Mouse (Mus musculus) neural tube, embryonic 13.5 days (tissue): ENCODE results near the gene Lmo3. TPM values are rescaled to one million over a fixed set of nuclear protein-coding genes. Genes with fewer than 3 reads are reported as not detected.
A peak's percentile ranks its signal among the peaks of the same experiment; 100 is the strongest.

Experiments
- ATAC-seq: fragments of 200-750 bp; cut with Nextera tagmentation; 2 replicates; pipeline ENCODE4 v1.8.0; 2017; ENCODE audit warnings: low read depth, mild to moderate bottlenecking, moderate TSS enrichment, moderate library complexity
- H3K27ac ChIP-seq: fragments of 300-500 bp; sonication (generic); replicated peaks from 2 replicates; pipeline ENCODE4 v1.5.1; 2015; ENCODE audit warnings: moderate library complexity, mild to moderate bottlenecking, inconsistent platforms
- H3K27me3 ChIP-seq: fragments of 300-500 bp; sonication (generic); 2 replicates; pipeline ENCODE4 v1.6.1; 2015; ENCODE audit warnings: mild to moderate bottlenecking, inconsistent platforms
- H3K36me3 ChIP-seq: fragments of 300-500 bp; sonication (generic); 2 replicates; pipeline ENCODE4 v1.6.1; 2015; ENCODE audit warnings: mild to moderate bottlenecking, inconsistent platforms
- H3K4me1 ChIP-seq: fragments of 300-500 bp; sonication (generic); replicated peaks from 2 replicates; pipeline ENCODE4 v1.6.1; 2015; ENCODE audit warnings: inconsistent platforms
- H3K4me2 ChIP-seq: fragments of 300-500 bp; sonication (generic); 2 replicates; pipeline ENCODE4 v1.6.1; 2015; ENCODE audit warnings: inconsistent platforms, mild to moderate bottlenecking, moderate library complexity
- H3K4me3 ChIP-seq: fragments of 300-500 bp; sonication (generic); 2 replicates; pipeline ENCODE4 v1.5.1; 2015; ENCODE audit warnings: mild to moderate bottlenecking, inconsistent platforms
- H3K9ac ChIP-seq: fragments of 300-500 bp; sonication (generic); 2 replicates; pipeline ENCODE4 v1.6.1; 2015; ENCODE audit warnings: moderate library complexity, mild to moderate bottlenecking, inconsistent platforms
- H3K9me3 ChIP-seq: fragments of 300-500 bp; sonication (generic); 2 replicates; pipeline ENCODE4 v1.6.1; 2016; ENCODE audit warnings: inconsistent platforms
- WGBS: fragments of 180-500 bp; shearing (Covaris S2); methylation state at CpG from one replicate; pipeline ENCODE4 v1.1.7; 2015; 5-methylcytosine and 5-hydroxymethylcytosine counted together
- polyA plus RNA-seq: library from polyadenylated mRNA; unstranded; fragments of >200 nt; fragmentation: Nextera tagmentation; extraction: Ambion mirVana; gene quantifications from 2 replicates; pipeline ENCODE4 v1.2.1, GENCODE M21; 2015

Lmo3 gene
- polyA plus RNA-seq, 1 experiment from 2014 or later, result 44.9 TPM

- Histone ChIP-seq H3K27ac (no peak overlapping the region), H3K4me2 (no peak overlapping the region), H3K27me3 (no peaks in the 10 kb centered on the region), H3K4me1 (no peaks in the 10 kb centered on the region), H3K36me3 (no peaks in the 10 kb centered on the region), H3K4me3 (no peak overlapping the region), H3K9ac (no peak overlapping the region), H3K9me3 (peaks cover 9% of the 10 kb centered on the region; the same call in 1 of the 2 replicates)
- WGBS, result 87% methylated on average over 4 of the region's 4 CpGs
- no peak for ATAC-seq
Measured at GRCm38 (mm10) chr6:138346558-138346957, 235.2 kb downstream of the Lmo3 start.

DNA sequence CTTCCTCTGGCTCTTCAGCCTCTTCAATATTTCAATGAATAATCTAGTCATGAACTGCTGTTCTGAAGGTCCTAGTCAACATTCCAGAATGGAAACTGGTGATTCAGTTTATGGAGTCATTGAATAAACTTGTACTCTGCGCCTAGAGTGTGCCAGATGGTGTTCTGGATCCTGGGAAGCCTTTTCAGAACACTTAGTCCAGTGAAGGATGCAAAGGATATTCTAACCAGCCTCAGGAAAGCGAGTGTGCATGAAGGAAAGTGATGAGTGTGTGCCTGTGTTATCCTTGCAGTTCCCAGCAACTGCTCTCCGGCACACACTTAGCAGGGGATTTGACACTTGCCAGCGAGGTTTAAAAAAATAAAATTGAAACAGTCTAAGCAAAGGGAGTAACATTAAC, 245.9 kb downstream of the Lmo3 start:
- peaks cover 9% of the 10 kb centered on the region; the same call in 1 of the 2 replicates for H3K9me3 ChIP-seq
- no peak overlapping the region for H3K27ac ChIP-seq
- no peak overlapping the region for H3K9ac ChIP-seq
- ATAC-seq, result no peak
- no peak overlapping the region for H3K4me2 ChIP-seq
- WGBS, result 89% methylated on average over 4 of the region's 4 CpGs
- no peaks in the 10 kb centered on the region for H3K27me3 ChIP-seq
- H3K4me1 ChIP-seq, result no peaks in the 10 kb centered on the region; the same call in 1 of the 2 replicates
- H3K36me3 ChIP-seq, result no peaks in the 10 kb centered on the region
- no peak overlapping the region for H3K4me3 ChIP-seq

- Histone ChIP-seq H3K9ac (no peak overlapping the region), H3K27me3 (no peaks in the 10 kb centered on the region), H3K9me3 (0 out of 2 replicates have a peak, but pooled peaks cover 3% of the 10 kb centered on the region), H3K36me3 (no peaks in the 10 kb centered on the region), H3K4me1 (no peaks in the 10 kb centered on the region; the same call in 1 of the 2 replicates), H3K4me3 (no peak overlapping the region), H3K27ac (no peak overlapping the region), H3K4me2 (no peak overlapping the region)
- 57% methylated on average over 7 of the region's 7 CpGs for WGBS
- peak; percentile 53; the same call in 1 of the 2 replicates for ATAC-seq
Measured at GRCm38 (mm10) chr6:138333991-138334390, 247.8 kb downstream of the Lmo3 start.

DNA sequence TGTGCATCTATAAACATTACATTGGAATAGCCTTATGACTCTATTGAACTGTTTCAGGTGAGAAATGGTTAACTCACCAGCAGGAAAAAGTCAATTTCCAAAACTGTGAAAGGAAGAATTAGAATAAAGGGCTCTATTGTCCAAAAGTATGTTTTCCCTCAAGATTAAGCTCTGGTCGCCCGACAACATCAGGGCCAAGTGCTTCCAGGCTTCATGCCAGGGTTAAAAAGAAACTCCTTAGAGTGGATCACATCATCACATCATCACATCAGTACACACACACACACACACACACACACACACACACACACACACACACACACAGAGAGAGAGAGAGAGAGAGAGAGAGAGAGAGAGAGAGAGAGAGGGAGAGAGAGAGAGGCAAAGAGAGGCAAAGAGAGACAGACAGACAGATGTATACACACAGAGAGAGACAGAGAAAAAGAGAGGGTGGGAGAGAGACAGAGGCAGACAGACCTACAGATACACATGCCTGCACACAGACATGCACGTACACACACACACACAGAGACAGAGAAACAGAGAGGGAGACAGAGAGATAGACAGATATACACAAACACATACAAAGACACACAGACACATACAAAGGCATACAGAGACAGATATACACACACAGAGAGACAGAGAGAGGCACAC, 255.9 kb downstream of the Lmo3 start:
- WGBS, result 73% methylated on average over 3 of the region's 3 CpGs
- H3K9me3 ChIP-seq, result no peaks in the 10 kb centered on the region
- no peak overlapping the region for H3K4me3 ChIP-seq
- H3K27ac ChIP-seq, result no peak overlapping the region
- H3K9ac ChIP-seq, result no peak overlapping the region
- H3K27me3 ChIP-seq, result no peaks in the 10 kb centered on the region
- H3K4me1 ChIP-seq, result no peaks in the 10 kb centered on the region
- H3K36me3 ChIP-seq, result no peaks in the 10 kb centered on the region
- no peak for ATAC-seq
- no peak overlapping the region for H3K4me2 ChIP-seq

DNA sequence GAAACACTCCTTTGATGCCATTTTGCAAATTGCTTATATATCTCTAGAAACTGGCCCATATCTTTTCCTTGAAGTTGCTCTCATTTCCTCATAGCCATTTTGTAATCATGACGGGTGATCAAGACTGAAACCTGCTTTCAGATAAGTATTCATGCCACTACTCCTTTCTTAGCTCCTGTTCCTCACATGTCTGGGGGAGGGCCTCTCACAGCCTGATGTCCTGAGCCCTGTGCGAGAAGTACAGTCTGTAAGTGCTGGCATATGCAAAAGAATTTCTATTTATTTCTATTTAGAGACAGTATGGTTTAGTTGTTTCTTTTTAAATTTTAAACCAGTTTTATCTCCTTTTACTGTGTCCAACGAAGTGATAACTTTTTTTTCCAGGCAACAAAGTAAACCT, 256.6 kb downstream of the Lmo3 start:
- ATAC-seq, result no peak

GRCm38 (mm10) chr6:138323325-138323724, 258.4 kb downstream of the Lmo3 start:
- WGBS, result 91% methylated on average over 14 of the region's 14 CpGs
- Histone ChIP-seq H3K9ac (no peak overlapping the region), H3K4me3 (no peak overlapping the region), H3K4me1 (no peaks in the 10 kb centered on the region), H3K4me2 (no peak overlapping the region), H3K27me3 (no peaks in the 10 kb centered on the region), H3K27ac (no peak overlapping the region), H3K36me3 (no peaks in the 10 kb centered on the region), H3K9me3 (no peaks in the 10 kb centered on the region)
- no peak for ATAC-seq

More for the DNA sequence above, 256.6 kb downstream of the Lmo3 start:
- no peaks in the 10 kb centered on the region for H3K9me3 ChIP-seq
- H3K27me3 ChIP-seq, result no peaks in the 10 kb centered on the region
- WGBS, result 77% methylated on average over 3 of the region's 3 CpGs
- no peak overlapping the region for H3K4me3 ChIP-seq
- H3K36me3 ChIP-seq, result no peaks in the 10 kb centered on the region
- H3K27ac ChIP-seq, result no peak overlapping the region
- no peaks in the 10 kb centered on the region for H3K4me1 ChIP-seq
- no peak overlapping the region for H3K9ac ChIP-seq
- no peak overlapping the region for H3K4me2 ChIP-seq

- Histone ChIP-seq H3K4me1 (no peaks in the 10 kb centered on the region), H3K9me3 (no peaks in the 10 kb centered on the region)
- WGBS, result 90% methylated on average over 8 of the region's 8 CpGs
Measured at GRCm38 (mm10) chr6:138320190-138320737, 261.5 kb downstream of the Lmo3 start.

More at GRCm38 (mm10) chr6:138320190-138320737, 261.5 kb downstream of the Lmo3 start:
- Histone ChIP-seq H3K9ac (no peak overlapping the region), H3K4me3 (no peak overlapping the region), H3K27me3 (no peaks in the 10 kb centered on the region), H3K27ac (no peak overlapping the region), H3K4me2 (no peak overlapping the region), H3K36me3 (no peaks in the 10 kb centered on the region)
- no peak for ATAC-seq

Other genes with a start within 250 kb of the Lmo3 start
- gene Igbp1b, start 76.6 kb upstream of the Lmo3 start, polyA plus RNA-seq, result not detected in 2 replicates